Comparison of ENCODE assay signal across 35 mouse cellular contexts in genomic region chr7:144847067-144847466, GRCm38 (mm10). TPM values are rescaled to one million over a fixed set of nuclear protein-coding genes. Genes with fewer than 3 reads are reported as not detected.
"Had no signal": no experiment of that assay in that cellular context is flagged by ENCODE, and none has a peak within 500 bp of the region (broad histone marks: within the 10 kb centered on the region; RNA-seq: fewer than 3 reads in every experiment).

TSS of gene Fgf4 (plus strand) at chr7:144847367.

- H3K4me3 ChIP-seq: embryonic facial prominence, embryonic 10.5 days; embryonic facial prominence, embryonic 12.5 days; embryonic facial prominence, embryonic 13.5 days; embryonic facial prominence, embryonic 15.5 days; erythroblast, embryonic 14.5 days; forebrain, embryonic 10.5 days; forebrain, embryonic 12.5 days; forebrain, embryonic 13.5 days; forebrain, embryonic 15.5 days; gastrocnemius, adult 2 months; heart, adult 2 months had no signal

- H3K27ac ChIP-seq: embryonic facial prominence, embryonic 10.5 days; embryonic facial prominence, embryonic 12.5 days; embryonic facial prominence, embryonic 13.5 days; embryonic facial prominence, embryonic 15.5 days; forebrain, embryonic 10.5 days; forebrain, embryonic 12.5 days; forebrain, embryonic 13.5 days; forebrain, embryonic 15.5 days; gastrocnemius, adult 2 months; heart, adult 2 months had no signal

- H3K36me3 ChIP-seq: embryonic facial prominence, embryonic 10.5 days; embryonic facial prominence, embryonic 12.5 days; embryonic facial prominence, embryonic 13.5 days; embryonic facial prominence, embryonic 15.5 days; forebrain, embryonic 10.5 days; forebrain, embryonic 12.5 days; forebrain, embryonic 15.5 days had no signal

- H3K4me2 ChIP-seq: embryonic facial prominence, embryonic 12.5 days; embryonic facial prominence, embryonic 13.5 days; embryonic facial prominence, embryonic 15.5 days; forebrain, embryonic 12.5 days; forebrain, embryonic 13.5 days; forebrain, embryonic 15.5 days had no signal

- DNase-seq: cerebellum, adult 9-11 months; cerebellum, postnatal 10 days; cerebellum, postnatal 14 days; cerebellum, postnatal 25 days; cerebellum, postnatal 36 days; embryo, embryonic 11 days; forebrain, postnatal 0 days; gastrocnemius, adult 2 months; gastrocnemius, postnatal 10 days; gastrocnemius, postnatal 14 days; gastrocnemius, postnatal 25 days; gastrocnemius, postnatal 36 days; heart, adult 11 months; heart, adult 18-20 months; heart, adult 2 months had no signal

- ATAC-seq: forebrain, embryonic 13.5 days; forebrain, embryonic 14.5 days; forebrain, embryonic 15.5 days; forebrain, embryonic 16.5 days; forebrain, postnatal 0 days had no signal

- H3K4me1 ChIP-seq: embryonic facial prominence, embryonic 10.5 days; embryonic facial prominence, embryonic 12.5 days; embryonic facial prominence, embryonic 13.5 days; embryonic facial prominence, embryonic 15.5 days; forebrain, embryonic 10.5 days; forebrain, embryonic 12.5 days; forebrain, embryonic 13.5 days; forebrain, embryonic 15.5 days had no signal

- H3K9me3 ChIP-seq: embryonic facial prominence, embryonic 10.5 days; embryonic facial prominence, embryonic 12.5 days; embryonic facial prominence, embryonic 13.5 days; embryonic facial prominence, embryonic 15.5 days; forebrain, embryonic 10.5 days; forebrain, embryonic 12.5 days; forebrain, embryonic 13.5 days; forebrain, embryonic 15.5 days had no signal

- H3K9ac ChIP-seq: embryonic facial prominence, embryonic 12.5 days; embryonic facial prominence, embryonic 13.5 days; embryonic facial prominence, embryonic 15.5 days; forebrain, embryonic 12.5 days; forebrain, embryonic 13.5 days; forebrain, embryonic 15.5 days; forebrain, postnatal 0 days had no signal

RNA-seq across cellular contexts. Expression of gene Fgf4, which starts in this region (rescaled TPM):
- total RNA-seq: common myeloid progenitor, adult 5-6 weeks; forebrain, postnatal 0 days; gastrocnemius, adult 18-20 months; gastrocnemius, adult 2 months; gastrocnemius, adult 8-10 months; granulocyte monocyte progenitor cell, adult 5-6 weeks; heart, adult 18-20 months; heart, adult 2 months; heart, adult 8-10 months had no signal
- polyA plus RNA-seq: cortical plate, adult 2 months; erythroblast, embryonic 14.5 days; forebrain, embryonic 10.5 days; forebrain, embryonic 11.5 days; forebrain, embryonic 12.5 days; forebrain, embryonic 13.5 days; forebrain, embryonic 14.5 days; forebrain, embryonic 15.5 days; forebrain, embryonic 16.5 days; forebrain, postnatal 0 days; frontal cortex, adult 2 months; gonadal fat pad, adult 2 months; heart, adult 2 months had no signal
